ENCODE assay signal across 17 mouse cellular contexts in the genomic region with DNA sequence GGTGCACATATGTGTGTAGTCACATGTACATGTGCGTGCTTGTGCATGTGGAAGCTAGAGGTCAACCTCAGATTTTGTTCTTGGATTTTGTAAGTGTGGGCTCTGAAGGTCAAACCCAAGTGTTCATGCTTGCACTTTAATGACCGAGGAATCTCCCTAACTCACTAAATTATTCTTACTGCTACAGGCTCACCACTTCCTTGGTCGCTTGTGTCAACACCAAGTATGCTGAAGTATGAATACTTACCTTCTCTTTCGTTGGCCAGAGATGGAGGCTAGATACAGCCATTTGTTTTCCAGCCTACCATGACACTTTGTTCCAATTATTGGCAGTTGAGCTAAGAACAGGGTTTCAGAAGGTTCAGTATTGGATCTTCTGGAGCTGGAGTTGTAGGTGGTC. TPM values are rescaled to one million over a fixed set of nuclear protein-coding genes. Genes with fewer than 3 reads are reported as not detected.
DNase-seq lines count a peak whose midpoint lies in the region; TF ChIP-seq lines count a peak whose summit lies in the region.
"Had no signal": no experiment of that assay in that cellular context is flagged by ENCODE, and none has a peak within 500 bp of the region (broad histone marks: within the 10 kb centered on the region; RNA-seq: fewer than 3 reads in every experiment).

No protein-coding gene starts in this region.

- TF ChIP-seq POLR2A in spleen, adult 2 months (IDR thresholded peaks at IDR 0.05; ENCODE audit: low read depth, low read length): no peak

- no peaks in the 10 kb centered on the region for H3K27me3 ChIP-seq in spleen, adult 2 months (ENCODE audit: control insufficient read depth, insufficient read depth, low read length)
- H3K27me3 ChIP-seq: embryonic facial prominence, embryonic 13.5 days; forebrain, embryonic 12.5 days; heart, embryonic 12.5 days; hindbrain, embryonic 15.5 days had no signal

- 0 out of 2 replicates have a peak overlapping the region, but pooled peaks have one; percentile 25 for H3K27ac ChIP-seq in spleen, adult 2 months (ENCODE audit: insufficient read depth, low read length)
- H3K27ac ChIP-seq: embryonic facial prominence, embryonic 13.5 days; forebrain, embryonic 12.5 days; hindbrain, embryonic 15.5 days had no signal

- intact Hi-C loops in left cerebral cortex, postnatal 36 days (cut with DNase I): no loop called here
- intact Hi-C loops in gastrocnemius, postnatal 14 days (cut with DNase I; ENCODE audit: low total_unique reads): no loop called here

- H3K36me3 ChIP-seq in spleen, adult 2 months (ENCODE audit: control insufficient read depth, insufficient read depth, low read length): no peaks in the 10 kb centered on the region
- H3K36me3 ChIP-seq: embryonic facial prominence, embryonic 13.5 days; forebrain, embryonic 12.5 days; heart, embryonic 12.5 days; hindbrain, embryonic 15.5 days had no signal

- no peak for DNase-seq in spleen, adult 2 months (ENCODE audit: low read depth in 1 of 2, low spot score in 2 of 2)
- no peak for DNase-seq in spleen, adult 12 weeks (ENCODE audit: low spot score)
- peak; percentile 14 for DNase-seq in T-cell, adult 2 months (ENCODE audit: low spot score)
- peak; percentile 51 for DNase-seq in naive thymus-derived CD4-positive, alpha-beta T cell, adult 2 months (ENCODE audit: low read depth)
- no peak for DNase-seq in lung, postnatal 14 days
- DNase-seq in left cerebral cortex, postnatal 36 days (ENCODE audit: low spot score in 2 of 2): no peak
- DNase-seq in gastrocnemius, postnatal 14 days: no peak
- DNase-seq: adrenal gland, postnatal 10 days; cerebellum, adult 11-12 months; cerebellum, adult 9-10 months; cerebellum, postnatal 25 days; gastrocnemius, postnatal 10 days; heart, postnatal 36 days had no signal

- 78% methylated on average over 4 of the region's 4 CpGs for WGBS in spleen, adult 2 months

- H3K4me1 ChIP-seq in spleen, adult 2 months (ENCODE audit: control insufficient read depth, insufficient read depth, insufficient read length): no peaks in the 10 kb centered on the region; the same call in 1 of the 2 replicates
- H3K4me1 ChIP-seq: embryonic facial prominence, embryonic 13.5 days; forebrain, embryonic 12.5 days; hindbrain, embryonic 15.5 days had no signal

- H3K4me3 ChIP-seq in spleen, adult 2 months (ENCODE audit: extremely low read depth, insufficient read depth, insufficient read length): no peak overlapping the region
- H3K4me3 ChIP-seq: embryonic facial prominence, embryonic 13.5 days; forebrain, embryonic 12.5 days; heart, embryonic 12.5 days; hindbrain, embryonic 15.5 days had no signal

- TF ChIP-seq CTCF in spleen, adult 2 months (IDR thresholded peaks at IDR 0.05; ENCODE audit: extremely low read depth, insufficient read depth, insufficient read length, insufficient replicate concordance): no peak

RNA-seq across cellular contexts. Expression of gene Pou2f1, which starts 14.7 kb away (rescaled TPM):
- polyA plus RNA-seq in spleen, adult 2 months (2012; rRNA removed): 22.9 and 28.2 TPM in 2 replicates
- 10 to 100 TPM; 11.3 to 22.7 TPM for total RNA-seq in left cerebral cortex, postnatal 36 days (2021)
- 1 to 10 TPM; 6.3 to 6.7 TPM for total RNA-seq in gastrocnemius, postnatal 14 days (2021)

Comparison
In these comparisons a context has a peak if more than half of its experiments do, and no peak if none do; other contexts are left out.
1. DNase-seq: peak in T-cell, adult 2 months (single experiment) and naive thymus-derived CD4-positive, alpha-beta T cell, adult 2 months (single experiment); none in spleen, adult 2 months (0 of 2), spleen, adult 12 weeks (single experiment), lung, postnatal 14 days (single experiment), left cerebral cortex, postnatal 36 days (0 of 2) and gastrocnemius, postnatal 14 days (single experiment).